Mouse (Mus musculus) kidney, adult 2 months (tissue): ENCODE measurements around the gene Fzd10.

Experiments
- CTCF ChIP-seq: fragments of 200-500 bp; conservative IDR thresholded peaks from 2 replicates; pipeline ENCODE4 v1.5.1; 2011; ENCODE audit warnings: low read depth, mild to moderate bottlenecking, control low read depth, low read length, moderate library complexity, mixed read lengths; ENCODE audit not compliant: insufficient read depth, insufficient read length
- POLR2A ChIP-seq: fragments of 200-500 bp; IDR thresholded peaks from one replicate; pipeline ENCODE4 v1.6.1; 2011; ENCODE audit warnings: low read depth, low read length, control low read depth

- TF ChIP-seq CTCF: no peak
- no peak for TF ChIP-seq POLR2A
These were observed 19.3 kb downstream of the Fzd10 start for GRCm38 (mm10) chr5:128619987-128620386.
